Mouse (Mus musculus): ENCODE data around the gene Mdm2. TPM values are rescaled to one million over a fixed set of nuclear protein-coding genes. Genes with fewer than 3 reads are reported as not detected.

Gene Mdm2
- polyA plus RNA-seq, 1 experiment = 36.0 TPM

DNA sequence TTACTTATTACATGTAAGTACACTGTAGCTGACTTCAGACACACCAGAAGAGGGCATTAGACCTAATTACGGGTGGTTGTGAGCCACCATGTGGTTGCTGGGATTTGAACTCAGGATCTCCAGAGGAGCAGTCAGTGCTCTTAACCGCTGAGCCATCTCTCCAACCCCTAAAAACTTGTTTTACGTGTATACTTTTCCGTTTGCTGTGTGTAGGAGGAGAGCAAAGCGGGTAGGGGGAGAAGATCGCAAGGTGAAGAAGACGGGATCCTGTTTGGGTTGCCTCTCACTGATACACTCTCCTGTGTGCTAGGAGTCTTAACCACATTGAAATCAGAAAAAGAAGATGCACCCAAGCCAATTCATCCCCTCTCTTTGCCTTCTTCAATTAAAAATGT lies 56.8 kb downstream of the Mdm2 start:
- Histone ChIP-seq H3K79me2 (ENCODE audit: control insufficient read depth, insufficient read depth) (no peaks in the 10 kb centered on the region), H3K36me3 (ENCODE audit: control insufficient read depth, insufficient read depth) (no peaks in the 10 kb centered on the region), H3K27me3 (ENCODE audit: control insufficient read depth, insufficient read depth, insufficient read length) (no peaks in the 10 kb centered on the region), H3K79me3 (ENCODE audit: low read depth) (no peaks in the 10 kb centered on the region), H3K4me3 (ENCODE audit: insufficient read depth, poor library complexity, severe bottlenecking) (no peak overlapping the region), H3ac (ENCODE audit: control insufficient read depth, insufficient read length, low read depth) (no peak overlapping the region)
- TF ChIP-seq MYOG (IDR thresholded peaks at IDR 0.05; ENCODE audit: control insufficient read depth, extremely low read depth, insufficient read length) = no peak
- no peak for TF ChIP-seq FOSL1 (IDR thresholded peaks at IDR 0.05; ENCODE audit: insufficient read depth, low read length, poor library complexity, severe bottlenecking)
- no peak for TF ChIP-seq MAX (IDR thresholded peaks at IDR 0.05)
- TF ChIP-seq CEBPB (IDR thresholded peaks at IDR 0.05; ENCODE audit: low read depth) = no peak
- no peak for TF ChIP-seq USF1 (IDR thresholded peaks at IDR 0.05; ENCODE audit: low read depth)
- TF ChIP-seq CTCF (IDR thresholded peaks at IDR 0.05; ENCODE audit: control insufficient read depth, insufficient read depth, insufficient read length) = no peak
- no peak for TF ChIP-seq MYOD1 (IDR thresholded peaks at IDR 0.05; ENCODE audit: control insufficient read depth, insufficient read length, low read depth)

DNA sequence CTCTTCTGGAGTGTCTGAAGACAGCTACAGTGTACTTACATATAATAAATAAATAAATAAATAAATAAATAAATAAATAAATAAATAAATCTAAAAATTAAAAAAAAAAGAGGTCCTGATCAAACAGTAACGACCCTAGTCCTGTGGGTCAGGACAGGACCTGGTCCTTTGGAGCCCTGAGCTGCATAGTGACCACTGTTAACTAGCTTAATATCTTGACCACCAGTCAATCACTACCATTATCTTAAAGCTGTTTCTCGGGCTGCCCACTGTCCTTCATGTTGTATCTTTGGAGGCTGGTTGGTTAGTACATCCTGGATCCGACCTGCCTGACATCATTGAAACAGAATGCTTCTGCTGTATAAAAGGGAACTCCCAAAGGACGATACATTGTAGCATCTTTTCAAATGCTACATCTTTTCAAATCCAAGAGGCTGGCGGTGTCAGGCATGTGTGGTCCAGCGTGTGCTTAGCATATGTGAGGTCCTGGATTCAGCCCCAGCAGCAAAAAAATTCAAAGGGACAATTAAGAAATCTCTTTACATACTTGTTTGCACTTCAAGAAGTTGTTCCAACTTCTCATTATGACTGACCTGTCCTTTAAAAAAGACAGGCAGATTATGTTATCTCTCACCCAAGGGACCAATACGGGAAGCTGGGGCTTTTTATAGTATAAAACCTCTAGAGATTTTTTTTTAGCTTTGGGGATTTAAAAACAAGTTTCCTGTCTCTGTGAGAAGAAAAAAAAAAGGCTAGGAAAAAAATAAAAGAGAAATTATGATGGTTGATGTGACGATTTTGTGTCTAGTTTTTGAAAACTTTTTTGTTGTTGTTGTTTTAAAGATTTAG lies 57.4 kb downstream of the Mdm2 start:
- Histone ChIP-seq H3ac (ENCODE audit: control insufficient read depth, insufficient read length, low read depth) (no peak overlapping the region), H3K27me3 (ENCODE audit: control insufficient read depth, insufficient read depth, insufficient read length) (no peaks in the 10 kb centered on the region), H3K4me3 (ENCODE audit: insufficient read depth, poor library complexity, severe bottlenecking) (no peak overlapping the region), H3K79me3 (ENCODE audit: low read depth) (no peaks in the 10 kb centered on the region), H3K79me2 (ENCODE audit: control insufficient read depth, insufficient read depth) (no peaks in the 10 kb centered on the region), H3K36me3 (ENCODE audit: control insufficient read depth, insufficient read depth) (no peaks in the 10 kb centered on the region)
- TF ChIP-seq USF1 (IDR thresholded peaks at IDR 0.05; ENCODE audit: low read depth) (no peak), MYOD1 (IDR thresholded peaks at IDR 0.05; ENCODE audit: control insufficient read depth, insufficient read length, low read depth) (no peak), CEBPB (IDR thresholded peaks at IDR 0.05; ENCODE audit: low read depth) (no peak), FOSL1 (IDR thresholded peaks at IDR 0.05; ENCODE audit: insufficient read depth, low read length, poor library complexity, severe bottlenecking) (no peak), CTCF (IDR thresholded peaks at IDR 0.05; ENCODE audit: control insufficient read depth, insufficient read depth, insufficient read length) (no peak)

DNA sequence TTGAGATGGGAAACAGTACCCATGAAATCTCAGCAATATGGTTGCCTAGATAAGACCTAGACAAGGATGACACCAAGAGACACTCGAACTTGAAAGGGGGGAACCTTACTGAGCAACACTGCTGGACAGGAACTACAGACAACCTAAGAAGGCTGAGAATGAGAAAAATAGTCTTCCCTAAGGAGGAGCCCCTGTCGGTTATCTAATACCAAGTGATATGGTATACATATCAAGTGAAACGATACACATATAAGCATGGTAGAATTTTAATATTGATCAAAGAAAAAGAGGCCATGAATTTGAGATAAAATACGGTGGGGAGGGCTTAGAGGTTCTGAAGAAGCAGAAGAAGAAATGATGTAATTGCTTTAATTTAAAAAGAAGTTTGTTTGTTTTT lies 58.2 kb downstream of the Mdm2 start:
- no peak overlapping the region for H3K4me3 ChIP-seq (ENCODE audit: insufficient read depth, poor library complexity, severe bottlenecking)
- H3K36me3 ChIP-seq (ENCODE audit: control insufficient read depth, insufficient read depth) = no peaks in the 10 kb centered on the region
- no peaks in the 10 kb centered on the region for H3K79me3 ChIP-seq (ENCODE audit: low read depth)
- no peaks in the 10 kb centered on the region for H3K27me3 ChIP-seq (ENCODE audit: control insufficient read depth, insufficient read depth, insufficient read length)
- no peak overlapping the region for H3ac ChIP-seq (ENCODE audit: control insufficient read depth, insufficient read length, low read depth)
- H3K79me2 ChIP-seq (ENCODE audit: control insufficient read depth, insufficient read depth) = no peaks in the 10 kb centered on the region
- TF ChIP-seq MYOG (IDR thresholded peaks at IDR 0.05; ENCODE audit: control insufficient read depth, extremely low read depth, insufficient read length) = no peak
- no peak for TF ChIP-seq CTCF (IDR thresholded peaks at IDR 0.05; ENCODE audit: control insufficient read depth, insufficient read depth, insufficient read length)
- no peak for TF ChIP-seq USF1 (IDR thresholded peaks at IDR 0.05; ENCODE audit: low read depth)
- TF ChIP-seq MAX (IDR thresholded peaks at IDR 0.05) = no peak

- no peak for TF ChIP-seq FOSL1 (IDR thresholded peaks at IDR 0.05; ENCODE audit: insufficient read depth, low read length, poor library complexity, severe bottlenecking)
- no peak overlapping the region for H3ac ChIP-seq (ENCODE audit: control insufficient read depth, insufficient read length, low read depth)
- no peak overlapping the region for H3K4me3 ChIP-seq (ENCODE audit: insufficient read depth, poor library complexity, severe bottlenecking)
- no peaks in the 10 kb centered on the region for H3K36me3 ChIP-seq (ENCODE audit: control insufficient read depth, insufficient read depth)
- H3K79me2 ChIP-seq (ENCODE audit: control insufficient read depth, insufficient read depth) = no peaks in the 10 kb centered on the region
- H3K27me3 ChIP-seq (ENCODE audit: control insufficient read depth, insufficient read depth, insufficient read length) = no peaks in the 10 kb centered on the region
- no peaks in the 10 kb centered on the region for H3K79me3 ChIP-seq (ENCODE audit: low read depth)
Measured at GRCm38 (mm10) chr10:117651587-117652377, 58.8 kb downstream of the Mdm2 start.

- Histone ChIP-seq H3K79me3 (ENCODE audit: low read depth) (no peaks in the 10 kb centered on the region), H3ac (ENCODE audit: control insufficient read depth, insufficient read length, low read depth) (no peak overlapping the region), H3K36me3 (ENCODE audit: control insufficient read depth, insufficient read depth) (no peaks in the 10 kb centered on the region), H3K79me2 (ENCODE audit: control insufficient read depth, insufficient read depth) (no peaks in the 10 kb centered on the region), H3K4me3 (ENCODE audit: insufficient read depth, poor library complexity, severe bottlenecking) (no peak overlapping the region), H3K27me3 (ENCODE audit: control insufficient read depth, insufficient read depth, insufficient read length) (no peaks in the 10 kb centered on the region)
- TF ChIP-seq MYOD1 (IDR thresholded peaks at IDR 0.05; ENCODE audit: control insufficient read depth, insufficient read length, low read depth) (no peak), CEBPB (IDR thresholded peaks at IDR 0.05; ENCODE audit: low read depth) (no peak), CTCF (IDR thresholded peaks at IDR 0.05; ENCODE audit: control insufficient read depth, insufficient read depth, insufficient read length) (no peak), FOSL1 (IDR thresholded peaks at IDR 0.05; ENCODE audit: insufficient read depth, low read length, poor library complexity, severe bottlenecking) (no peak), USF1 (IDR thresholded peaks at IDR 0.05; ENCODE audit: low read depth) (no peak), MYOG (IDR thresholded peaks at IDR 0.05; ENCODE audit: control insufficient read depth, extremely low read depth, insufficient read length) (no peak), MAX (IDR thresholded peaks at IDR 0.05) (no peak)
Measured at GRCm38 (mm10) chr10:117650725-117651124, 59.8 kb downstream of the Mdm2 start.

Data from C2C12 (cell line).